Mouse (Mus musculus): ENCODE data around the gene Peak1.

- no peak for TF ChIP-seq CTCF (conservative IDR thresholded peaks at IDR 0.05; ENCODE audit: low read length)
- TF ChIP-seq POU5F1 (IDR thresholded peaks at IDR 0.05; ENCODE audit: borderline replicate concordance, low read length): no peak
- TF ChIP-seq NANOG (IDR thresholded peaks at IDR 0.05; ENCODE audit: borderline replicate concordance, low read length): no peak; the same call in 1 of the 2 replicates
Observed at GRCm38 (mm10) chr9:56159456-56159855, 258.4 kb downstream of the Peak1 start.

Measured in E14TG2a.4 (cell line).